Mouse (Mus musculus): ENCODE data around the gene Sorcs2. TPM values are rescaled to one million over a fixed set of nuclear protein-coding genes. Genes with fewer than 3 reads are reported as not detected.

Gene Sorcs2
- polyA plus RNA-seq, 1 experiment from 2014 or later, result 7.8 TPM

DNA sequence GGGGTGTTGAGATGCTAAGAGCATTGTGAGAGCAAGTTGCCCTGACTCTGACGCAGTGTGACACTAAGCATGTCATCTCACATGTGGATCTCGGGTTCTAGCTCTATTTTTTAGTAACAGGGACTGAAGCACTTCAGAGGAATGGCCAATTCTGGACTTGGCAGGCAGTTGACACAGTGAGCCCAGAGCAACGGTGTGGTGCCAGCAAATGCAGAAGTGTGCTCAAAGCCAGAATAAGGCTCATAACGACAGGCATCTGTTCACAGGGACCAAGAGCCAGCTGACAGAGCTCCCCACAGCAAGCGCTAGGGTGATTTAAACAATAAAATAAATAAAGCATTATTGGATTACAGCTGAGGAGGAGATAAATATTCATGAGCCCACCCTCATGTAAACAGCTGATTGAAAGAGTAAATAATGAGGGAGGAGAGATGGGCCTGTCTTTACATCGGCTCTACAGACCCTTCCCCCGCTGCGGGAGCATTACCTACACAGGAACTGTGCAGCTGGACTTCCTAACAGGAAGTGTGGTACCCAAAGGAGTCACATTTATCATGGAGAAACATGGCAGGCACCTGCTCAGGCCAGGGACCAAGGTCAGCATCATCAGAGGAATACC is 267.4 kb downstream of the Sorcs2 start:
- no peak for DNase-seq (ENCODE audit: low spot score)
- Histone ChIP-seq H3K4me1 (replicated peaks; ENCODE audit: control insufficient read depth, insufficient read depth, low read length) (peaks cover 3% of the 10 kb centered on the region; the same call in 1 of the 2 replicates), H3K9ac (ENCODE audit: low read length) (no peak overlapping the region), H3K27me3 (ENCODE audit: control insufficient read depth, insufficient read depth, low read length) (no peaks in the 10 kb centered on the region), H3K4me3 (ENCODE audit: low read depth, low read length) (no peak overlapping the region), H3K4me2 (ENCODE audit: low read depth, low read length, severe bottlenecking) (no peak overlapping the region), H3K9me3 (ENCODE audit: control insufficient read depth, low read length) (no peaks in the 10 kb centered on the region), H3K36me3 (ENCODE audit: control insufficient read depth, insufficient read depth, low read length) (no peaks in the 10 kb centered on the region), H3K27ac (ENCODE audit: low read depth, low read length) (no peak overlapping the region)
- WGBS, result 56% methylated on average over 8 of the region's 8 CpGs
- peak; percentile 51; the same call in 1 of the 2 replicates for ATAC-seq (replicated peaks; ENCODE audit: low FRiP score)

DNA sequence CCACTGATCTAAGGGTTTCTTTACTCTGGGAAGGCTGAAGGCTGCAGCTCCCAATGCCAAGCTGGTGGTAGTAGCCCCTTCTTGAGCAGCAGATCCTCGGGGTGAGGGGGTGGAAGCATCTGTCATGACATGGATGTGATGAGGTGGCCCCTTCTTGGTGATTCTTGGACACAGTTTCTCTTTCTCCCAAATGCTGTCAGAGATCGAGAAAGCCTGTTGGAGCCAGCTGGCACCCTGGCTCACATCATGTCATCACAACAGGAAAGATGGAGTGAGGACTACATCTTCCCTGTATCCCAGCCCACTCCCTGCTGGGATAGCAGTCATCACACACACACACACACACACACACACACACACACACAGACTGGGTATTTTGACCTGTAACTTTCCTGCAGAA is 268.3 kb downstream of the Sorcs2 start:
- H3K27ac ChIP-seq (ENCODE audit: low read depth, low read length), result no peak overlapping the region
- H3K4me1 ChIP-seq (replicated peaks; ENCODE audit: control insufficient read depth, insufficient read depth, low read length), result peaks cover 3% of the 10 kb centered on the region; the same call in 1 of the 2 replicates
- no peaks in the 10 kb centered on the region for H3K9me3 ChIP-seq (ENCODE audit: control insufficient read depth, low read length)
- no peaks in the 10 kb centered on the region for H3K36me3 ChIP-seq (ENCODE audit: control insufficient read depth, insufficient read depth, low read length)
- no peak overlapping the region for H3K4me3 ChIP-seq (ENCODE audit: low read depth, low read length)
- no peak for ATAC-seq (replicated peaks; ENCODE audit: low FRiP score)
- DNase-seq (ENCODE audit: low spot score), result no peak
- no peak overlapping the region for H3K4me2 ChIP-seq (ENCODE audit: low read depth, low read length, severe bottlenecking)
- WGBS, result 78% methylated on average over 2 of the region's 2 CpGs
- no peaks in the 10 kb centered on the region for H3K27me3 ChIP-seq (ENCODE audit: control insufficient read depth, insufficient read depth, low read length)
- no peak overlapping the region for H3K9ac ChIP-seq (ENCODE audit: low read length)

DNA sequence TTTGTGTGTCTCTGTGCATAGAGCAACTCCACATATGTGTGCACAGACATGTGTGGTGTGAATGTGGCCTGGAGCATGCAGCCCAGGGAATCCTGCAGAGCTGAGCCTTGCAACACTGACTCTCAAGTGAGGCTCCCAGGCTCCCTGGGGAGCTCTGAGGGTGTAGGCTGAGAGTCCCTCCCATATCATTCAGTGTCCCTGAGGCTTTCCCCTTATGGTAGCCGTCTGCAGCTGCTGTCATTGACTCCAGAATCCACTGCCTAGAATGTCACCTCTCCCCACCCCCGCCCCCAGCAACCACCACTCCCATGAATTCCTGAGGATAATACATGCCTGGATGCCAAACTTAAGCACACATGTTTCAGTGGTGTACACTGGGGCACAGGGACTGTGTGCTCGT is 269.4 kb downstream of the Sorcs2 start:
- WGBS, result 65% methylated on average over 3 of the region's 3 CpGs
- Histone ChIP-seq H3K9me3 (ENCODE audit: control insufficient read depth, low read length) (no peaks in the 10 kb centered on the region), H3K36me3 (ENCODE audit: control insufficient read depth, insufficient read depth, low read length) (no peaks in the 10 kb centered on the region), H3K4me1 (replicated peaks; ENCODE audit: control insufficient read depth, insufficient read depth, low read length) (peaks cover 3% of the 10 kb centered on the region; the same call in 1 of the 2 replicates), H3K4me2 (ENCODE audit: low read depth, low read length, severe bottlenecking) (no peak overlapping the region), H3K27ac (ENCODE audit: low read depth, low read length) (no peak overlapping the region), H3K9ac (ENCODE audit: low read length) (no peak overlapping the region), H3K4me3 (ENCODE audit: low read depth, low read length) (no peak overlapping the region), H3K27me3 (ENCODE audit: control insufficient read depth, insufficient read depth, low read length) (no peaks in the 10 kb centered on the region)
- ATAC-seq (replicated peaks; ENCODE audit: low FRiP score) (no peak), DNase-seq (ENCODE audit: low spot score) (no peak)

DNA sequence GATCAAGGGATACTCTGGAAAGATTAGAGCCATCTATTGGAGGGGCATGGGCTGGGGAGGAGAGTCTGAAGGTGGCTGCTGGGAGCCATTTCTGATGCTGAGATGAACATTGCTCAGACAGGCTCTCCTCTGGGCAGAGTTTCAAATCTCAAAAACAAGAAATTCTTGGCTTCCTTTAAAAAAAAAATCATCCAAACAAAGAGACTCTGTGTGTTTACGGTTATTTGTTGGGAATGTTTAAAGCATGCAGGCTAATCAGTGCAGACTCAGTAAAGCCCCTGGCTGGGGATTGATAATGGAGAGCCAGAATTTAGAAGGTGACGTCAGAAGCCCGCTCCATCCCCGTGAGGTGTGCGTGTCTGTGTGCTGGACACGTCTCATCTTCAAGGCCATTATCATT is 272.9 kb downstream of the Sorcs2 start:
- H3K36me3 ChIP-seq (ENCODE audit: control insufficient read depth, insufficient read depth, low read length), result no peaks in the 10 kb centered on the region
- no peaks in the 10 kb centered on the region for H3K9me3 ChIP-seq (ENCODE audit: control insufficient read depth, low read length)
- H3K27me3 ChIP-seq (ENCODE audit: control insufficient read depth, insufficient read depth, low read length), result no peaks in the 10 kb centered on the region
- 89% methylated on average over 6 of the region's 6 CpGs for WGBS
- no peak for DNase-seq (ENCODE audit: low spot score)
- H3K9ac ChIP-seq (ENCODE audit: low read length), result no peak overlapping the region
- no peak overlapping the region for H3K4me3 ChIP-seq (ENCODE audit: low read depth, low read length)
- no peak for ATAC-seq (replicated peaks; ENCODE audit: low FRiP score)
- H3K4me1 ChIP-seq (replicated peaks; ENCODE audit: control insufficient read depth, insufficient read depth, low read length), result no peaks in the 10 kb centered on the region
- no peak overlapping the region for H3K27ac ChIP-seq (ENCODE audit: low read depth, low read length)
- no peak overlapping the region for H3K4me2 ChIP-seq (ENCODE audit: low read depth, low read length, severe bottlenecking)

DNA sequence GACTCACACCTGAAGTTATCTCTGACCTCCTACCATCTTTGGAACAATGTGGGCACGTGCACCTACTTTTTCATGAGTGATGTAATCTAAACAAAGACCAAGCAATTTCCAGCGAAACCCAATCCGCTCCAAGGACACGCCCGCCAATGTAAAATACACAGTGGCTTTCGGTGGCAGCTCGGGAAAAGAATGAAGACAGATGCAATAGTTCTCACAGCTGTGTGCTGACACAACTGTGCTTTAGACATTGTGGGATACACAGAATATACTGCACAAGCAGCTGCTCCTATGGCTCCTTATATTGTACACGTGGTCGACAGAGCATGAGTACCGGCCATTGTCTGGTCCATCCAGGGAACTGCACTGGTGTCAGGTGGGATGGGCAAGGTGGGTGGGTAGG is 275.0 kb downstream of the Sorcs2 start:
- no peaks in the 10 kb centered on the region for H3K27me3 ChIP-seq (ENCODE audit: control insufficient read depth, insufficient read depth, low read length)
- WGBS, result 87% methylated on average over 10 of the region's 10 CpGs
- H3K4me1 ChIP-seq (replicated peaks; ENCODE audit: control insufficient read depth, insufficient read depth, low read length), result no peaks in the 10 kb centered on the region
- no peak for ATAC-seq (replicated peaks; ENCODE audit: low FRiP score)
- H3K9me3 ChIP-seq (ENCODE audit: control insufficient read depth, low read length), result no peaks in the 10 kb centered on the region
- no peak for DNase-seq (ENCODE audit: low spot score)
- no peak overlapping the region for H3K4me2 ChIP-seq (ENCODE audit: low read depth, low read length, severe bottlenecking)
- H3K27ac ChIP-seq (ENCODE audit: low read depth, low read length), result no peak overlapping the region
- H3K9ac ChIP-seq (ENCODE audit: low read length), result no peak overlapping the region
- H3K4me3 ChIP-seq (ENCODE audit: low read depth, low read length), result no peak overlapping the region
- no peaks in the 10 kb centered on the region for H3K36me3 ChIP-seq (ENCODE audit: control insufficient read depth, insufficient read depth, low read length)

DNA sequence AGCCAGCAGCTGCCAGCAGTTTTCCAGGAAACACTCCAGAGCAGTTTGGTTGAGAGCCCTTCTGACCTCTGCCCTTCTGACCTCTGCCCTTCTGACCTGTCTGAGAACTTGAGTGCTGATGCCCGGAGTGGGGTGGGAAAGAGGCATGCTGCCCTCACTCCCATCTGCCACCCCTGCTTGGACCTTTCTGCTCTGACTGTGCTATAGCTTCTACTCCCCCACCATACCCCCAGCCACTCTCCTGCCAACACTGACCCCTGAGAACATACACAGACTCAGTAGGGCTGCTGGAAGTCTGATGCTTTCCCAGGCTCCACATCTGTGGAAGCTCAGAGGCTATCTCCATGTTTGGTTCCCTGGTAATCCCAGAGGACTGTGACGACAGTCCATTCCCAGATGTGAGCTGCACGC is 277.0 kb downstream of the Sorcs2 start:
- H3K4me2 ChIP-seq (ENCODE audit: low read depth, low read length, severe bottlenecking), result no peak overlapping the region
- 31% methylated on average over 3 of the region's 3 CpGs for WGBS
- no peak for DNase-seq (ENCODE audit: low spot score)
- H3K27ac ChIP-seq (ENCODE audit: low read depth, low read length), result no peak overlapping the region
- H3K4me3 ChIP-seq (ENCODE audit: low read depth, low read length), result no peak overlapping the region
- no peak overlapping the region for H3K9ac ChIP-seq (ENCODE audit: low read length)
- H3K9me3 ChIP-seq (ENCODE audit: control insufficient read depth, low read length), result no peaks in the 10 kb centered on the region
- no peaks in the 10 kb centered on the region for H3K27me3 ChIP-seq (ENCODE audit: control insufficient read depth, insufficient read depth, low read length)
- H3K36me3 ChIP-seq (ENCODE audit: control insufficient read depth, insufficient read depth, low read length), result no peaks in the 10 kb centered on the region
- no peaks in the 10 kb centered on the region for H3K4me1 ChIP-seq (replicated peaks; ENCODE audit: control insufficient read depth, insufficient read depth, low read length)
- ATAC-seq (replicated peaks; ENCODE audit: low FRiP score), result no peak

DNA sequence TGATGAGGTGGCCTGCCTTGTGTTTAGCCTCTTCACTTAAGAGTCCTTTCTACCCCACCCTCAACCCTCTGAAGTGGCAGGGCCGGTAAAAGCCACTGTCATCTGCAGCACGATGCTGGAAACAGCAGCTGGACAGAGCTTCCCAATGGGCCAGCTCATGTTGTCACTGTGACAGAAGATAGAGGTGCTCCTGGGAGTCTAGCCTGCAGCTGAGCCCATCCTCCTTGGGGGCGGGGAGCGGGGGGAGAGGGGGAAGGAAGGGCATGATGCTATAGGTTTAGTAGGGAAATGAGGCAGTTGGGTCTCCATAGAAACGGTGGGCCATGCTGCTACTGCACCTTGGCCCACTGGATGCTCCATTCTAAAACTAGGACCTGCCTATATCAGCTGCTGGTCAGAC is 279.9 kb downstream of the Sorcs2 start:
- peaks cover 3% of the 10 kb centered on the region; the same call in 1 of the 2 replicates for H3K4me1 ChIP-seq (replicated peaks; ENCODE audit: control insufficient read depth, insufficient read depth, low read length)
- WGBS, result 56% methylated on average over 5 of the region's 5 CpGs
- H3K9me3 ChIP-seq (ENCODE audit: control insufficient read depth, low read length), result no peaks in the 10 kb centered on the region
- no peak for DNase-seq (ENCODE audit: low spot score)
- no peak for ATAC-seq (replicated peaks; ENCODE audit: low FRiP score)
- no peaks in the 10 kb centered on the region for H3K27me3 ChIP-seq (ENCODE audit: control insufficient read depth, insufficient read depth, low read length)
- no peak overlapping the region for H3K4me2 ChIP-seq (ENCODE audit: low read depth, low read length, severe bottlenecking)
- no peak overlapping the region for H3K4me3 ChIP-seq (ENCODE audit: low read depth, low read length)
- H3K9ac ChIP-seq (ENCODE audit: low read length), result no peak overlapping the region
- no peaks in the 10 kb centered on the region for H3K36me3 ChIP-seq (ENCODE audit: control insufficient read depth, insufficient read depth, low read length)
- H3K27ac ChIP-seq (ENCODE audit: low read depth, low read length), result no peak overlapping the region

DNA sequence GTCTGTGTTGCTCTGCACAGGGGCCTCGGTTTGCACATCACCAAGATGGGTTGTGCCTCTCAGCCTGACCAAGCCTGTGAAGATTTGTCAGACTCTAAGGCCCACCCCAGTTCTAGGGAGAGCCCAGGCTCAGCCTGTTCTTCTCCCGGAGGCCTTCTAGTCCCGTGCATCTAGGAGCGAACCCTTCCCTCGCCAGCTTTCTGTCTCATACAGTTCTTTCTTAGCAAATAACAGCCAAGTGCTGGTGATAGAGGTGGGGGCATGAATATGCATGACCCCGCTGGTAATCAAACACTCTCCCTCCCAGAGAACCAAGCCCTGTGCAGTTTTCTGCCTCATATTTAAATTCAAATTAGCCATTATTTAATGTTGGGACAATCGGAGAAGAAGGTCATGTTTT is 282.4 kb downstream of the Sorcs2 start:
- H3K4me2 ChIP-seq (ENCODE audit: low read depth, low read length, severe bottlenecking), result no peak overlapping the region
- no peak overlapping the region for H3K4me3 ChIP-seq (ENCODE audit: low read depth, low read length)
- ATAC-seq (replicated peaks; ENCODE audit: low FRiP score) (0 out of 2 replicates have a peak, but pooled peaks have one; percentile 33), DNase-seq (ENCODE audit: low spot score) (no peak)
- no peaks in the 10 kb centered on the region for H3K9me3 ChIP-seq (ENCODE audit: control insufficient read depth, low read length)
- no peaks in the 10 kb centered on the region for H3K27me3 ChIP-seq (ENCODE audit: control insufficient read depth, insufficient read depth, low read length)
- H3K36me3 ChIP-seq (ENCODE audit: control insufficient read depth, insufficient read depth, low read length), result no peaks in the 10 kb centered on the region
- H3K9ac ChIP-seq (ENCODE audit: low read length), result no peak overlapping the region
- H3K27ac ChIP-seq (ENCODE audit: low read depth, low read length), result no peak overlapping the region
- H3K4me1 ChIP-seq (replicated peaks; ENCODE audit: control insufficient read depth, insufficient read depth, low read length), result peaks cover 3% of the 10 kb centered on the region; the same call in 1 of the 2 replicates
- WGBS, result 43% methylated on average over 7 of the region's 7 CpGs

DNA sequence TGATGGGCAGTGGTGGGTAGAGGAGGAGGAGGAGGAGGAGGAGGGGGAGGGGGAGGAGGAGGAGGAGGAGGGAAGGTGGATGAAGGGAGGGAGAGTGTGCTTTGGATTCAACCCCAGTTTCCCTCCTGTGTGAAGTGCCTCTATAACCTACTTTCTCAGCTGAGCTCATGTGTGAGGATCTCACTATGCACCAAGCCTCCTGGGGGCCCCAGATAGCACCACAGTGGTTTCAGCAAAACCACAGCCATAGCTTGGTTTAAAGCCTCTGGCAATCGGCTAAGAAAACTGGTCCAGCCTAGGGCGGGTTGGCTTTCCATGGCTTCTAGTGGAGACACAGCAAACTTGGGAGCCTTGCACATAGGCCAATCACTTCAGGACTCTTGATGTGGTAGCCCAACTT is 284.2 kb downstream of the Sorcs2 start:
- no peaks in the 10 kb centered on the region for H3K27me3 ChIP-seq (ENCODE audit: control insufficient read depth, insufficient read depth, low read length)
- WGBS, result 93% methylated on average over 2 of the region's 2 CpGs
- H3K4me2 ChIP-seq (ENCODE audit: low read depth, low read length, severe bottlenecking), result no peak overlapping the region
- ATAC-seq (replicated peaks; ENCODE audit: low FRiP score) (no peak), DNase-seq (ENCODE audit: low spot score) (no peak)
- no peaks in the 10 kb centered on the region for H3K36me3 ChIP-seq (ENCODE audit: control insufficient read depth, insufficient read depth, low read length)
- no peaks in the 10 kb centered on the region for H3K9me3 ChIP-seq (ENCODE audit: control insufficient read depth, low read length)
- no peak overlapping the region for H3K4me3 ChIP-seq (ENCODE audit: low read depth, low read length)
- no peak overlapping the region for H3K27ac ChIP-seq (ENCODE audit: low read depth, low read length)
- peaks cover 3% of the 10 kb centered on the region; the same call in 1 of the 2 replicates for H3K4me1 ChIP-seq (replicated peaks; ENCODE audit: control insufficient read depth, insufficient read depth, low read length)
- H3K9ac ChIP-seq (ENCODE audit: low read length), result no peak overlapping the region

All from forebrain, embryonic 11.5 days (tissue).